Mouse (Mus musculus) testis, postnatal 14 days (tissue): Measurements from ENCODE around the gene Appl1.
"Not testable (repeated sequence)": the region's sequence is repeated elsewhere in the genome, so short reads cannot be mapped to it uniquely, and the experiment has no call there.

Experiments
- DNase-seq: peaks from one replicate; pipeline ENCODE4 v3.0.0; 2021; ENCODE audit warnings: low spot score

The Appl1 gene

GRCm38 (mm10) chr14:26969164-26969563 is 1.9 kb downstream of the Appl1 start:
- DNase-seq: no peak

DNA sequence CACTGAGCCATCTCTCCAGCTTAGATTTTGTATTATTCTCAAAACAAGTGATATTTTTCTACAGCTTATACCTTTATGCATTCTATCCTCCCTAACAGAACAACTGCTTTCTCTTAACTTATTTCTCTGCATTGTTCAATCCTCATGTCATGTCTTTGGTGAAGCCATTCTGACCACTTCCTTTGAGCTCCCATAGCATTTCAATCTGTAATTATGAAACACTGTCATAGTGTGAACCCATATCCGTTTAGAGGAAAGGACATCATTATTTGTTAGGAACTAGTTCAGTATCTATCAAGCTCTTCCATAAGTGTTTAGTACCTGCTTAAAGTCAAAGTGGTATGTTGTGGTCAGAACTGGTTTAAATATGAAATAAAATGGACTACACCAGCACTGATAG is 10.5 kb downstream of the Appl1 start:
- no peak for DNase-seq

- DNase-seq: not testable (repeated sequence)
Observed at GRCm38 (mm10) chr14:26956139-26956538, 14.9 kb downstream of the Appl1 start.

- no peak for DNase-seq
Observed at GRCm38 (mm10) chr14:26935558-26935957, 35.5 kb downstream of the Appl1 start.

GRCm38 (mm10) chr14:26934891-26935290 is 36.1 kb downstream of the Appl1 start:
- DNase-seq: no peak

DNA sequence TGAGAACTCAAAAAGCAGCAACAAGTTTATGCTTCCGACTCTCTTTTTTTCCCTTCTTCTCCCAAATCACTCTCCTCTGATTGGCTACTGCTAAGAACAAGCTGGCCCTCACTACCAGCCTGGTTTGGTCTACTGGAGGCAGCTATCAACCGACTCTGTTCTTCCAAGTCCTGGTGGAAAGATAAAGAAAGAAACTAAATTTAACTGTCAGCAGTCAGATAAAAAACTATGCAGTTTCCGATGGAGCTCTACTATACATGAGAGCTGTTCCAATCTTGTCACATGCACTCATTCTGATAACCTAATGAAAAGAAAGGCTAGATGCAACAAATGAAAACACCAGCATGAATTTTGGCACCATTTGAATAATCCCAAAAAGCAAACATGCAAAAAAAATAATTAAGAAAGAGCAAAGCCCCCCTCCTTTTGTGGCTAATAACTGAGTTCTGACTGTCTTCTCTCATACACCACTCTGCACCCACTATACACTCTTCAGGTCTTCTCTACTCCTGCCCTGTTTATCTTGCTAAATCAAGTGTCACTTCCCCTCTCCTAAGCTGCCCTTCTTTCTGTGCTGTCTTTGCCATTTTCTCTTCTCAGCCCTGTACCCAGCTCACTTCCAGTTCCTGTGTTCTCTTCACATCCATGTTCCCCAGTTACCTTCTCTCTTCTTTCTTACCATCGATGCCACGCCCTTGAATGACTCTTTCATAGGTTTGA is 47.2 kb downstream of the Appl1 start:
- no peak for DNase-seq

DNA sequence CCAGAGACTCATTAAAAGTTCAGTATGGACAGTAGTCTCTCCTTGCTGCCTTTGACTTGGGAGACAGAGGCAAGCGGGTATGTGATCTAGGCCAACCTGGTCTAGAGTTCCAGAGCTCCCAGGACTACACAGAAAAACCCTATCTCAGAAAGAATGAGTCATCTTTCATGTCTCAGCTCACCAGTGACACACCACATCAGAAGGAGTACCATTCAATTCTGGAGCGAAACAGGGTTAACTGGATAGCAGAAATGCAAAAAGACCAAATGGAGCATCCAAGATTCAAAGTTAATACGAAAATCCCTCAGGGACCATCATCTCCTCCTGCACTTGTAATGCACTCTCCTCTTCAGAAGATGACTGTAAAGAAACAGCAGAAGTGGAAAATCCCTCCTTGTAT is 51.7 kb downstream of the Appl1 start:
- DNase-seq: no peak

DNA sequence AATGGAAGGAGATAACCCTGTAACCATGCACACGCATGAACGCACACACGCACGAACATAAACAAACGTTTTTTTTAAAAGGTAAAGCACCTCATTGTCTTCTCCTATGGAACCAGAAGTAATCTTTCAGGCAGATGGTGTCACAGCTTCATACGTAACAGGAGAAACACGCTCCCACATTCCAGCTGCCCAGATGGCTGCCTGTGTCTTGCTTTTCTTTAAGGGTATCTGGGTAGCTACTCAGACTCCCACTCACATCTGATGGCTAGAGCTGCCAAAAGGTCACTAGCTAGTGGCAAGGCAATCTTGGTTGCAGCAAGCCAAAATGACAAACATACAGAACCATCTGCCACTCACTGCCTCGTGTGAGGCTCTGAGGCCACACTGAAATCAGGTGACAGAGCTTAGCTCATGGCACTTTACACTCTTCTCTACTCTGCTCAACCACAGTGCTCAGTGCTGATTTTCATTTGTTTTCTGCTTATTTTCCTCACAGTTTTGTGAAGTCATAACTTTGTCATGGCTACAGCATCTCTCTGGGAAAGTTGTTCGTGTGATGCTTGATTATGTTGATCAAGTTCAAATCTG is 57.3 kb downstream of the Appl1 start:
- DNase-seq: no peak

DNA sequence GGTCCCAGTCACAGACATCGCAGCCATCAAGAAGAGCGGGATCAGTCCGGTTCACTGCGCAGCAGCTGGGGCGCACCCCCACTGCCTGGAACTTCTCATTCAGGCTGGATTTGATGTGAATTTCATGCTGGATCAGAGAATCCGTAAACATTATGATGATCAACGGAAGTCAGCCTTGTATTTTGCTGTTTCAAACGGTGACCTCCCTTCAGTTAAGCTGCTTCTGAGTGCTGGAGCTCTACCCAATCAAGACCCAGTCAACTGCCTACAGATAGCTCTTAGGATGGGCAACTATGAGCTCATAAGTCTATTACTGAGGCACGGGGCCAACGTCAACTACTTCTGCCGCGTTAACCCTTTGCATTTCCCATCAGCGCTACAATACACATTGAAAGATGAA is 59.2 kb downstream of the Appl1 start:
- DNase-seq: no peak

GRCm38 (mm10) chr14:26911201-26911600 is 59.8 kb downstream of the Appl1 start:
- no peak for DNase-seq

DNA sequence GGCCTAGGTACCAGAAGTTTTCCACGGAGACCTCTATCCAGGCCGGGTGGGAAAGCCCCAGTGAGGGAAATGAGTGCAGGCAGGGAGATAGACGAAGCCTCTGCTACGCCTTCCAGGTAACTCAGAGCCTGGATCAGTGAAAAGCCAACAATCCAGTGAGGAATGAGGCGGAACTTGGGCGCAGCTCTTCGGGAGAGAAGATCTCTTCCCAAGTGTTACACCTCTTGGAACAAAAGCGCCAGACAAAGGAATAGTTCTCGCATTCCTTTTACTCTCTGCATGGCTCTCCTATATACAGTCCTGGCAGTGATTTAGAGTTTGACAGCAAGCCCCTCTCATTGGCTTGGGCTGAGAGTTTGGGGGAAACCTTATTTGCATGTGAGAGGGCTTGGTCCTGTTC is 60.6 kb downstream of the Appl1 start:
- not testable (repeated sequence) for DNase-seq

DNA sequence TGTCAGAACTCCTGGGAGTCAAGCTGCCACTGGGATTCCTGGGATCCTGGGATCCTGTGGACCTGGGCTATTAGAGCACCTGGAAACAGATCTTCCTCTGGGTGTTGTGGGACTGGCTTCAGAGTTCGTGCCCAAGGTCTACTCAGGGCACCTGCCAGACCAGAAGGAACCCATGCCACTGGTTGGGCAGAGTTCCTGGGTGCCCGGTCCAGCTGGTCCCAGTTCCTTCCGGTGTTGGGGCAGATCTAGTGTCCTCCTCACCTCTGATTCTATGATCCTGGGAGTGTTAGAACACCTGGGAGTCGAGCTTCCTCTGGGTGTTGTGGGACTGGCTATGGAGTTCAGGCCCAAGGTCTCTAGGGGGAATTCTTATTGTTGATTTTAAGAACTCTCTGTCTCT is 63.6 kb downstream of the Appl1 start:
- DNase-seq: no peak

DNA sequence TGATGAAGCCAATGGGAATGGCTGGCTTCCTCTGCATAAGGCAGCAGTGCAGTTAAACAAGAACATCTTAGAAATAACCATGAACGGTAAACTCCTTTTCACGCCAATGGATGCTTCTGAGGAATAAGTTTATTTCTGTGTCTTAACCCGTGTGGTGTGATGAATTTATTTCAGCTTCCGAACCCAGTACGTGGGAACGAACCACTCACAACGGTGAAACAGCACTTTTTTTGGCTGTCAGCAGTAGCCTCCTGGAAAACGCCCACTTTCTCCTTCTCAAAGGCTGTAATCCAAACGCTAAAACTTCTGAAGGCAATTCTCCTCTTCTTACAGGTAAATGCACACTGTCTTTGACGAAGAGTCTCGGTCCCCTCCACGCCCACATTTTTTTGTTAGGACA is 70.1 kb downstream of the Appl1 start:
- no peak for DNase-seq

DNA sequence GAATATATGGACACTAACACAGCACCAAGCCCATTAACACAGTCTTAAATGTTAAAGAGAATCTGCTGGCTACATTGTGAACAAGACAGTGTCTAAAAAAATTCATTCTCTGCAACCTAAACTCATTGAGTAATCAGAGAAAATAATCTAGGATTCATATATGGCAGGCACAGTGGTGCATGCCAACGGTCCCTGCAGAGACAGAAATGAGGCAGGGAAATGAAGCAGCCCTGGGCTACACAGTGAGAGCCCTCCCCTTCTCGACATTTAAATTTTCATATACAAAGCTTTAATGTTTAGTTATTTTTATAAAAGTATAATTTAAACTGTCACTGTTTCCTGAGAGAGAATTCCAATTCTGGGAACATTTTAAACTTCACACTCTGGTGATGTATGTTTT is 71.5 kb downstream of the Appl1 start:
- DNase-seq: no peak

DNA sequence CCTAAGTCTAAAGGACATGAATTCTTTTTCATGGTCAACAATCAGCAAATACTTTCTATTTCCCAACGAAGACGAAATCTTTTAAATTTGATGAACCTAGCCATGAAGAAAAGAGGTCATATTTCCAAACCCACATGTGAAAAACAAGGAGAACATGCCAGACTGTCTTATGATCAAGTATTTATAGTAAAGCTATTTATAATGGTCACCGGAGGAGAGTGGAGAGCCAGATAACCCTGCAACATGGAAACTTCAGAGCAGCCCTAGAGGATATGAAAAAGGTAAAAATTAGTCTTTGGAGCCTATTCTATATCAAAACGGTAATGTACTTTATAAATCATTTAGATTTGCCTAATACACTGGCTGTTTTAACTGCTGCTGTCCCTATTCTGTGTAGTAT is 76.6 kb downstream of the Appl1 start, which contains the start of gene Asb14:
Asb14 (plus strand) TSS at position 166 of the 400 bp plus-strand sequence.
- no peak for DNase-seq

- DNase-seq: no peak
Observed at GRCm38 (mm10) chr14:26890777-26891176, 80.3 kb downstream of the Appl1 start.

- DNase-seq: no peak
Observed at GRCm38 (mm10) chr14:26887244-26887643, 83.8 kb downstream of the Appl1 start.

DNA sequence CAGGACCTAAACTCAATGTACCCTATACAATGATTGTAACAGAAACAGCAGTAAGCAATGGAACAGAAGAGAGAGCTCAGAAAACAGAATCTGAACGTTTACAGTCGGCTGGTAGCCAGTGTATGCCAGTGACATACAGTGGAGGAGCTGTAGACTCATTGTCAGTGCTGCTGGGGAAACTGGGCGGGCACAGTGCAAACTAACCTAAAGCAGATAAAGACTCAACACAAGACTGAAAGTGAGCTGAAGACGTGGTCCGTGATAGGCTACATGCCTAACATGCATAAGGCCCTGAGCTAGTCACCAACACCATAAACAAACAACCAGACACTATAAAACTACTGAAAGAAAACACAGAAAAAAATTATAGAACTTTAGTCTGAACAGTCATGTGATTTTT is 89.3 kb downstream of the Appl1 start:
- DNase-seq: no peak

DNA sequence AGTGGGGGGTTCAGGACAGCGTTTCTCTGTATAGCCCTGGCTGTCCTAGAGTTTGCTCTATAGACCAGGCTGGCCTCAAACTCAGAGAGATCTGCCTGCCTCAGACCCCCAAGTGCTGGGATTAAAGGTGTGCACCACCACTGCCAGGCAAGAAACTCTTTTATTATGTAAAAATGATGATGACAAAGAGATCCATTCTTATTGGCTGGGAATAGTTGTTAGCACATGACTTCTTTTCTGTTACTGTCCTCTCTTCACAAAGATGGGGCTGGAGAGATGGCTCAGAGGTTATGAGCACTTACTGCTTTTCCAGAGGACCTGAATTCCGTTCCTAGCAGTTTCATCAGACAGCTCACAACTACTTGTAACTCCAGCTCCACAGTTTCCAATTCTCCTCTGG is 91.1 kb downstream of the Appl1 start:
- no peak for DNase-seq

DNA sequence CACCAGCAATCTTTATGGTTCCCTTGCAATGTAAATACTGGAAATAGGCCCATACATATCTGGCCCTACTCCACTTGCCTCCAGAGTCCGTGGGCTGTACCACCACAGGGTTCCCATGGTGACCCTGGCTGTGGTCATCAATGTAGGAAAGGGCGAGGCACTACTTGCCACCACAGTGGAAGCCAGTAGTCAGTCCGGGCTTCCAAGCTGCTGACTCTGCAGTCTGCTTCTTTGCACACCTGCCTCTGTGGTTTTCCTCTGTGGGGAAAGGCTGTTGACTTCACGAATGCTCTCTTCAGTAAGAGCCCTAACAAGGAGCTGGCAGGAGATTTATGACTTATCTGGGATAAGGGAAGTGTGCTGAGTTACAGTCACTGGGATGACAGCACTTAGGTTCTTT is 92.3 kb downstream of the Appl1 start:
- no peak for DNase-seq
